Mouse (Mus musculus) G1E (cell line): ENCODE results near the gene Gm42878.

Experiments used
- CTCF ChIP-seq: IDR thresholded peaks from 2 replicates; pipeline ENCODE4 v1.5.1; 2012; ENCODE audit warnings: low read depth, low read length, inconsistent platforms, mixed read lengths
- GATA1 ChIP-seq: IDR thresholded peaks from 2 replicates; pipeline ENCODE4 v1.6.1; 2012; ENCODE audit warnings: borderline replicate concordance, low read length, inconsistent platforms, mixed read lengths
- GATA2 ChIP-seq: IDR thresholded peaks from 2 replicates; pipeline ENCODE4 v1.6.1; 2012; ENCODE audit warnings: low read depth, low read length, inconsistent platforms, borderline replicate concordance

- no peak for TF ChIP-seq CTCF
- TF ChIP-seq GATA1: no peak
- TF ChIP-seq GATA2: no peak
Measured at GRCm38 (mm10) chr5:121576927-121577488, 31.7 kb upstream of the Gm42878 start.
